Mouse (Mus musculus): ENCODE data around the gene Tmem156. TPM values are rescaled to one million over a fixed set of nuclear protein-coding genes. Genes with fewer than 3 reads are reported as not detected.
A peak's percentile ranks its signal among the peaks of the same experiment; 100 is the strongest.
"Not testable (repeated sequence)": the region's sequence is repeated elsewhere in the genome, so short reads cannot be mapped to it uniquely, and the experiment has no call there.

Tmem156 gene
- polyA plus RNA-seq, 1 experiment from 2014 or later: 0.53 TPM

DNA sequence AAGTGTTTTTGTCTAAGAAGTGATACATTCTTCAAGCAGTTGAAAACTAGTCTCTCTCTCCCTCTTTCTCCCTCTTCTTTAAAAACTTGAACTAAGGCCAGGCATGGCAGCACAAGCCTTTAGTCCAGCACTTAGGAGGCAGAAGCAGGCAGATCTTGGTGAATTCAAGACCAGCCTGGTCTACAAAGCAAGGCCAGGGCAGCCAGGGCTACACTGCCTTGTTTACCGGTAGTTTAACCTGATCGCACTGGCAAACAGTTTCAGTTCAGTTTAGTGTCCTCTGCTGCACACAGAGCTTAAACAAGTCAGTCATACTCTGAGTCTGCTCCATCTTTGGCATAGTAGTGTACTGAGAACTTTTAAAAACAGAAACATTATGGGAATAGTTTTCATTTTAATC lies 24.9 kb upstream of the Tmem156 start:
- Histone ChIP-seq H3K9ac (no peak overlapping the region), H3K27me3 (no peaks in the 10 kb centered on the region), H3K9me3 (no peaks in the 10 kb centered on the region), H3K27ac (no peak overlapping the region), H3K4me2 (no peak overlapping the region), H3K36me3 (peaks cover 16% of the 10 kb centered on the region), H3K4me3 (no peak overlapping the region), H3K4me1 (no peaks in the 10 kb centered on the region)
- no peak for ATAC-seq (ENCODE audit: insufficient number of reproducible peaks, insufficient read depth, low FRiP score, low TSS enrichment, low read depth)
- WGBS: 96% methylated on average over 2 of the region's 2 CpGs

DNA sequence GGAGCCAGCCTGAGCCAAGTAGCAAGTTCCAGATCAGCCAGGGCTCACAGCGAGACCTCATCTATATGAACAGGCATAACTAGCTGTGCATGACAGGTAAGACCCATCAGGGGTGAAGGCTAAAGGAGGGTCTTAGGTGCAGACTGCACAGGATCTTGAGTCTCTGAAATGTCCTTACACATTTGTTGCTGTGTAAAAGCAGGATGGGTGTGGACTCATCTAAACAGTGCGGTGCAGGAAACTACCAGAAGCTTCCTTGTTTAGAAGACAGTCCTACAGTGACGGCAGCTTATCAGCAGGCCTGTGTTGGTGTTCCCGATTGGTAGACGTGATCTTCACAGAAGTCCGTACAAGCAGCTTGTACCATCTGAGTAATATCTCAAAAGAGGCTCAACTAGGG lies 21.4 kb upstream of the Tmem156 start:
- no peaks in the 10 kb centered on the region for H3K27me3 ChIP-seq

DNA sequence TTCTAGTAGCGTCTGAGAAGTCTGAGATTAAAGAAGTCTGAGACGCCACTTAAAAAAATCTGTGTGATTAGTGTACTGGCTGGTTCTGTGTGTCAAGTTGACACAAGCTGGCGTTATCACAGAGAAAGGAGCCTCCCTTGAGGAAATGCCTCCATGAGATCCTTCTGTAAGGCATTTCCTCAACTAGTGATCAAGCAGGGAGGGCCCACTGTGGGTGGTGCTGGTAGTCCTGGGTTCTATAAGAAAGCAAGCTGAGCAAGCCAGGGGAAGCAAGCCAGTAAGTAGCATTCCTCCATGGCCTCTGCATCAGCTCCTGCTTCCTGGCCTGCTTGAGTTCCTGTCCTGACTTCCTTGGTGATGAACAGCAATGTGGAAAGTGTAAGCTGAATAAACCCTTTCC lies 20.3 kb upstream of the Tmem156 start:
- H3K27me3 ChIP-seq; H3K4me3 ChIP-seq; H3K27ac ChIP-seq; H3K9me3 ChIP-seq; ATAC-seq (ENCODE audit: insufficient number of reproducible peaks, insufficient read depth, low FRiP score, low TSS enrichment, low read depth); H3K4me1 ChIP-seq; H3K4me2 ChIP-seq; H3K9ac ChIP-seq: not testable (repeated sequence)
- WGBS: 59% methylated on average over 3 of the region's 3 CpGs
- peaks cover 13% of the 10 kb centered on the region for H3K36me3 ChIP-seq

More for the DNA sequence above, 21.4 kb upstream of the Tmem156 start:
- peaks cover 13% of the 10 kb centered on the region for H3K36me3 ChIP-seq
- no peak overlapping the region for H3K4me2 ChIP-seq
- peaks cover 6% of the 10 kb centered on the region for H3K4me1 ChIP-seq
- no peak overlapping the region for H3K4me3 ChIP-seq
- H3K9ac ChIP-seq: no peak overlapping the region
- 92% methylated on average over 6 of the region's 6 CpGs for WGBS
- no peak for ATAC-seq (ENCODE audit: insufficient number of reproducible peaks, insufficient read depth, low FRiP score, low TSS enrichment, low read depth)
- H3K9me3 ChIP-seq: no peaks in the 10 kb centered on the region
- H3K27ac ChIP-seq: no peak overlapping the region

DNA sequence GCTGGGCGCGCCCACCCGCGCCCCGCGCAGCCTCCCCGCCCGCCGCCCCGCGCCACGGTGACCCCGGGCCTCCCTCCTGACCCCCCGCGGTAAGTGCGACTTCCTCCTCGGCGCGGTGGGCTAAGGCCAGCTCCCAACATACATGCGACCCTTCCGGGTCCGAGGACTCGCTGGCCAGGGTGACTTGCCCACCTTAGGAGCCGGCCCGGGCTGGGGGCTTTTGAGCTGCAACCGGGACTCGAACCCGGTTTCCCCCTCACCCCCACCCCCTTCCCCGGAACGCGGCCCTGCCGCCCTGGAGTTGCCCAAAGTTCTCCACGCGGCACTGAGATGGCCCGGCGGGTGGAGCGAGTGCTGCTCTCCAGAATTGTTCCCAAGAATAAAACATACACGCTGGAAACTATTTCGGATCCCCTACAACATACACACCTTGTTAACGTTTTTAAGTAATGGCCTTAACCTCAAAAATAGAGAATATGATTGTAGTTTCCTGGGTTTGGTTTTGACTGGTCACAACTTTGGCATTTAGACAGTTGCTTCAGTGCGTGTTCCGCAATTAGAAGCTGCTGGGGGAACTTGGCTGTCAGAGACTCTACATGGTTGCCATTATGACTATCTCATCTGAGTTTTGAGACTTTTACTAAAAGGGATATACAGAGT lies 16.0 kb upstream of the Tmem156 start:
- no peaks in the 10 kb centered on the region for H3K36me3 ChIP-seq
- WGBS: 2% methylated on average over 35 of the region's 42 CpGs
- H3K27ac ChIP-seq: peak overlapping the region; percentile 84
- 0 out of 2 replicates have a peak, but pooled peaks have one; percentile 20 for ATAC-seq (ENCODE audit: insufficient number of reproducible peaks, insufficient read depth, low FRiP score, low TSS enrichment, low read depth)
- peak overlapping the region; percentile 75 for H3K4me3 ChIP-seq
- no peaks in the 10 kb centered on the region for H3K27me3 ChIP-seq
- H3K9me3 ChIP-seq: no peaks in the 10 kb centered on the region
- H3K9ac ChIP-seq: peak overlapping the region; percentile 88
- peak overlapping the region; percentile 73 for H3K4me2 ChIP-seq
- H3K4me1 ChIP-seq: peaks cover 11% of the 10 kb centered on the region

DNA sequence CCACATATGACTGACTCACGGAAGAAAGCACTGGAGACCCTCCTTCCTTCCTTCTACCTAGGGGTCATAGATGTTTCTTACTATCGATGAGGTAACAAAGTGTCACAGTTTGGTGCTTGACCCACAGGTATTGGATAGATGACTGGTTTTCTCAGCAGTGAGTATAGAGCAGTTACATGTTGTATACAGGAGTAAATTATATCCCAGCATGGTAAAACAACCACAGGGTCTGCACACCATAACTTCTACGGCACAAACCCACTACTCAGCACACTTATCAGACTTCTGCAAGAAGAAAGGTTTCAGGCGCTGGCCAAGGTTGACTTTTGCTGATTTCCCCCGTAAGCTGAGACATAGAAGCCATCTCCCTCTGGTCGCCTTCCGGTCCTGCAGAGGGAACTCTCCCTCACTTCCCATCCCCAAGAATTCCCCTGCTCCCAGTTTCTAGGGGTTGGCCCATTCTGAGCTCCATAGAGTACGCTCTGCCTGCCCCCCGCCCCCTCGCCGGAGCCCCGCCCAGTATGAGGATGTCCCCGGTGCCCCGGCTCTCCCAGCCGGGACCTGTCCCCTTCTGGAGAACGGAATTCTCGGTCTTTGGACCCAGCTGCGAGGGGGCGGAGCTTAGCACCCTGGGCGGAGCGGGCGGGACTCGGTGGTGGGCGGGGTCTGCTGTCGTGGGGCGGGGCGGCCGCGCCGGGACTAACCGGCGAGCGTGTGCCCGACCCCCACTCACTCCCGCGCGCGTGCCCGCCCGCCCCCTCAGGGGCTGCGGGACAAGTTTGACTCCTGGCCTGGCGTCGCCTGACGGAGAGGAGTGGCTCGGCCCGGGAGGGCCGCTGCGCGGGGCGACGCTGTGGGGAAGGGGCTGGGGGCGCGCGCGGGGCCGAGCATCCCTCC lies 15.2 kb upstream of the Tmem156 start, which contains the start of gene Klhl5:
Gene Klhl5, plus strand, starts transcription at position 664 of the 897 bp plus-strand sequence.
- Histone ChIP-seq H3K4me1 (peaks cover 15% of the 10 kb centered on the region), H3K4me2 (peak within 1 kb of the TSS; percentile 73), H3K4me3 (peak within 1 kb of the TSS; percentile 75), H3K27ac (peak within 1 kb of the TSS; percentile 84), H3K27me3 (no peaks in the 10 kb centered on the region), H3K9ac (peak within 1 kb of the TSS; percentile 88), H3K9me3 (no peaks in the 10 kb centered on the region), H3K36me3 (no peaks in the 10 kb centered on the region)
- peak; percentile 87 for ATAC-seq (ENCODE audit: insufficient number of reproducible peaks, insufficient read depth, low FRiP score, low TSS enrichment, low read depth)
- 4% methylated on average over 36 of the region's 56 CpGs for WGBS

DNA sequence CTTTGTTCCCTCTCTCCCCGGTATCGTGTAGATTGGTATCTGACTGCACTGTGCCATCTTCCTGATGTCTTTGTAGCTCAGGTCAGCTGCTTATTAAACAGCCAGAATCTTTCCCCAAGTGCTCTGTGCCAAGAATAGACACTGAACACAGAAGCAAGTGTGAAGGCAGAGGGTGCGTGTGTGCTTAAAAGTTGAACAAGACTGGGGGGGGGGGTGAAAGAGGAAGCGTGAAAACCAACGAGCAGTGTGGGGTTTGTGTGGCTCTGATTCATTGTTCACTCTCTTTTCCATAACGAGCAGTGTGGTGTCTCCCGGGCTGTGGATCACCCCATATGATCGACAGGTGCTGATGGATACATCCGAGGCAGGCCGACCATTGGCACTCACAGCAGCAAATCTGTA lies 10.7 kb upstream of the Tmem156 start:
- WGBS: 70% methylated on average over 10 of the region's 10 CpGs
- no peak for ATAC-seq (ENCODE audit: insufficient number of reproducible peaks, insufficient read depth, low FRiP score, low TSS enrichment, low read depth)
- H3K27ac ChIP-seq: no peak overlapping the region

DNA sequence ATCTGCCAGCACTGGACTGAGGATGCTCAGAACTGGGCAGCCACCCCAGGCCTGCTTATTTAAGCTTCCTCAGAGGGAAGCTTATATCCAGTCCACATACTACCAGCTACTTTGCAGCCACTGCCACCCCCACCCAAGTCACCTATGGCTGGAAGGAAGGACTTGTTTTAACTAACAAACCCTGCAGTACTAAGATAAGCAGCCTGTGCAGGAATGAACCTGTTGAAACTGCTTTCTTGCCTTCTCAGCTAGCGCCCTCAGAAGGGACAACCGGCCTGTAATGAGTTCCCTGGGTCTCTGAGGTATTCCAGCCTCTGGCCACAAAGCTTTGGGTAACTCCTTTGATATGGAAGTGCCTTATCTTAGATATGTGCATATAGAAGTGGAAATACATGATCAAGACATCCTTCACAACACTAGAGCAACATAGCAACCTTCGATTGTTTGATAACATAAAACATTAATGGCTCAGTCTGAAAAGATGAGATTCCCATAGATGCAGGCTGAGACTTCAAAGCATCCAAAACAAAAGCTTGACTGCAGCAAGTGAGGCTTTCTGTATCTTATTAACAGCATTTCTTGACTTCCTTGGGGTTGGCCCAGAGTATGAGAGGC lies 10.2 kb upstream of the Tmem156 start:
- Histone ChIP-seq H3K4me2 (no peak overlapping the region), H3K9ac (no peak overlapping the region), H3K27ac (no peak overlapping the region), H3K36me3 (no peaks in the 10 kb centered on the region), H3K4me3 (no peak overlapping the region), H3K27me3 (no peaks in the 10 kb centered on the region), H3K4me1 (peaks cover 16% of the 10 kb centered on the region), H3K9me3 (no peaks in the 10 kb centered on the region)
- WGBS: 63% methylated on average over 3 of the region's 3 CpGs
- no peak for ATAC-seq (ENCODE audit: insufficient number of reproducible peaks, insufficient read depth, low FRiP score, low TSS enrichment, low read depth)

More for the DNA sequence above, 10.7 kb upstream of the Tmem156 start:
- no peaks in the 10 kb centered on the region for H3K36me3 ChIP-seq
- H3K9ac ChIP-seq: no peak overlapping the region
- no peak overlapping the region for H3K4me2 ChIP-seq
- no peak overlapping the region for H3K4me3 ChIP-seq
- H3K9me3 ChIP-seq: no peaks in the 10 kb centered on the region
- H3K27me3 ChIP-seq: no peaks in the 10 kb centered on the region
- H3K4me1 ChIP-seq: peaks cover 16% of the 10 kb centered on the region

DNA sequence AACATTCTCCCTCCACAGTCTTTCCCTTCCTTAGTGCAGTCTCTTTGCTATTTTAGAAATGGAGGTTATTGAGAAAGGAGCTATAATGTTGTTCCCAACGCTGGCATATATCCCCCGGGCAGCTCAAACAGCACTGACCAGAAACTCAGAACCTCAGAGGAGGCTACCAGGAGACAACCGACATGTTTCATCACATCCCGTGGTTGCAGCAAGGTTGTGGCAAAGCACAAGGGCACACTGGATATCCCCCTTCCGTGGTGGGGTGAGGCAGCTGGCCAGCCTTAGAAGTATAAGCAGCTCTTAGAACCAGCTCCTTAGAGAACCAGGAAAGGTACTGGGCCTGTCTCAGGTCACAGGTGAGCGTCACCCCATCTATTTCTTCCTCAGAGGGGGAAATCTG lies 9.7 kb upstream of the Tmem156 start:
- Histone ChIP-seq H3K4me3 (no peak overlapping the region), H3K36me3 (no peaks in the 10 kb centered on the region), H3K9ac (no peak overlapping the region), H3K4me2 (no peak overlapping the region), H3K27ac (no peak overlapping the region), H3K9me3 (no peaks in the 10 kb centered on the region), H3K27me3 (no peaks in the 10 kb centered on the region), H3K4me1 (peaks cover 12% of the 10 kb centered on the region; the same call in 1 of the 2 replicates)
- no peak for ATAC-seq (ENCODE audit: insufficient number of reproducible peaks, insufficient read depth, low FRiP score, low TSS enrichment, low read depth)
- 89% methylated on average over 6 of the region's 6 CpGs for WGBS

DNA sequence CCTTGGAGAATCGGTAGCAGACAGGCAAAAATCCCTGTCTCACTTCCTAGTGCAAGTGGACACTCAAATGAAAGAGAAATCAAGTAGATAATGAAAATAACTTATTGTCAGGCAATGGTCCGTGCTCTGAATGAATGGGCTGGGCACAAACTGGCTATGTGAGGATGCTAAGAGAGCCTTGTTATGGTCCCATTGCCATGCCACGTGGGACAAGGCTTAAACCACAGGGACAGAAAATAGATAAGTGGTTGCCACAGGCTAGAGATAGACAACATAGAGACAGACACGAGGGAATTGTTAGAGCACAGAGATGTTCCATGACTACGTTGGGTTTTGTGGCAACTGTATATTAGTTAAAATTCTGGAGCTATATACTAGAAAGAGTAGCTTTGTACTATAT lies 9.3 kb upstream of the Tmem156 start:
- ATAC-seq (ENCODE audit: insufficient number of reproducible peaks, insufficient read depth, low FRiP score, low TSS enrichment, low read depth): no peak
- H3K4me1 ChIP-seq: peaks cover 11% of the 10 kb centered on the region; the same call in 1 of the 2 replicates
- H3K4me3 ChIP-seq: no peak overlapping the region
- H3K4me2 ChIP-seq: no peak overlapping the region
- WGBS: 79% methylated on average over 5 of the region's 5 CpGs
- H3K27me3 ChIP-seq: no peaks in the 10 kb centered on the region
- no peaks in the 10 kb centered on the region for H3K36me3 ChIP-seq
- no peak overlapping the region for H3K27ac ChIP-seq
- H3K9me3 ChIP-seq: no peaks in the 10 kb centered on the region
- H3K9ac ChIP-seq: no peak overlapping the region

DNA sequence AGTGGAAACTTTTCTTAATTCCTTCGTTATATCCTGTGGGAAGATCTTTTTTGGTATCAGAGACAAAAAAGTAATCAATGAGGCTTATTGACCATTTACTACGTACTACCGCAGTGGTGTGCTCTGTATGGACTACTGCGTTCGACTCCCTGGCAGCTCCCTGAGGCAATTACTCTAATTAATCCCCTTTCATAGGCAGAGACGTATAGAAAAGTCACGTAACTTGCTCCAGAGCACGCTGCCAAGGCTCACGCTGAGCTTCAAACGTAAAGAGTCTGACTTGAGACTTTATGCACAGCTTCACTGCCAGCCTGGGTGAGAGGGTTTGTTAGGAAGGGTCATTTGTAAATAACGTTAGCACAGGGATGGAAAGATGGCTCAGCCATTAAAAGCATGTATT lies 8.1 kb upstream of the Tmem156 start:
- Histone ChIP-seq H3K4me2 (no peak overlapping the region), H3K4me3 (no peak overlapping the region)
- 48% methylated on average over 11 of the region's 11 CpGs for WGBS

DNA sequence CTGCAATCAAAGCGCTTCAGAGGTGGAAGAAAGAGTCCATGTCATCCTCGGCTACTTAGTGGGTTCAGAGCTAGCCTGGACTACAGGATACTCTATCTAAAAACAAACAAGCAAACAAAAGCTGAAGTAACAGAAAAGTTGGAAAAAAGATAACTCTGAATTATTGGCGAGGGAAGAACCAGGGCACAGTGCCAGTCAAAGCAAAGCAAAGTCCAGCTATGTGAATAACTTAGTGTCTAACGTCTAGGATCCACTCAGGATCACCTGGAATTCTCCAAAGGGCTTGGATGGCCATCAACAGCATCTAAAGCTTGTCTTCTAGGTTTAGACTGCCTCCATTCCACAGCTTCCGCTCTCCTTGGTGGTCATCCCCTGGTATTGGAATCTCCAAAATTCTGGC lies 5.5 kb upstream of the Tmem156 start:
- Histone ChIP-seq H3K27me3 (no peaks in the 10 kb centered on the region), H3K4me2 (no peak overlapping the region), H3K4me1 (peaks cover 11% of the 10 kb centered on the region; the same call in 1 of the 2 replicates), H3K27ac (no peak overlapping the region), H3K9me3 (no peaks in the 10 kb centered on the region), H3K9ac (no peak overlapping the region), H3K4me3 (no peak overlapping the region), H3K36me3 (no peaks in the 10 kb centered on the region)
- WGBS: 87% methylated on average over 5 of the region's 5 CpGs
- no peak for ATAC-seq (ENCODE audit: insufficient number of reproducible peaks, insufficient read depth, low FRiP score, low TSS enrichment, low read depth)

More for the DNA sequence above, 8.1 kb upstream of the Tmem156 start:
- H3K27me3 ChIP-seq: no peaks in the 10 kb centered on the region
- ATAC-seq (ENCODE audit: insufficient number of reproducible peaks, insufficient read depth, low FRiP score, low TSS enrichment, low read depth): no peak
- no peaks in the 10 kb centered on the region for H3K36me3 ChIP-seq
- H3K27ac ChIP-seq: no peak overlapping the region
- no peaks in the 10 kb centered on the region for H3K9me3 ChIP-seq
- H3K4me1 ChIP-seq: peaks cover 11% of the 10 kb centered on the region; the same call in 1 of the 2 replicates
- H3K9ac ChIP-seq: no peak overlapping the region
